Mouse (Mus musculus): Measurements from ENCODE around the gene Camta1. TPM values are rescaled to one million over a fixed set of nuclear protein-coding genes. Genes with fewer than 3 reads are reported as not detected.

Camta1 gene
- total RNA-seq, 2 experiments from 2014 or later: 152 to 172 TPM

- no peak for DNase-seq
Observed at GRCm38 (mm10) chr4:151194030-151194714, 667.5 kb downstream of the Camta1 start.

GRCm38 (mm10) chr4:151186447-151186846 is 675.2 kb downstream of the Camta1 start:
- DNase-seq: peak; percentile 85

- DNase-seq: peak; percentile 56
Observed at GRCm38 (mm10) chr4:151185750-151186149, 675.9 kb downstream of the Camta1 start.

- peak; percentile 51 for DNase-seq
Observed at GRCm38 (mm10) chr4:151180394-151180902, 681.2 kb downstream of the Camta1 start.

GRCm38 (mm10) chr4:151179639-151180038 is 682.0 kb downstream of the Camta1 start:
- DNase-seq: no peak

GRCm38 (mm10) chr4:151178970-151179378 is 682.7 kb downstream of the Camta1 start:
- DNase-seq: peak; percentile 48

GRCm38 (mm10) chr4:151172526-151172925 is 689.1 kb downstream of the Camta1 start:
- no peak for DNase-seq

- DNase-seq: no peak
Observed at GRCm38 (mm10) chr4:151171117-151171516, 690.6 kb downstream of the Camta1 start.

GRCm38 (mm10) chr4:151170658-151171057 is 691.0 kb downstream of the Camta1 start:
- no peak for DNase-seq

GRCm38 (mm10) chr4:151166969-151167368 is 694.7 kb downstream of the Camta1 start:
- no peak for DNase-seq

- DNase-seq: peak; percentile 95
Observed at GRCm38 (mm10) chr4:151165539-151165938, 696.1 kb downstream of the Camta1 start.

- DNase-seq: no peak
Observed at GRCm38 (mm10) chr4:151164309-151164708, 697.4 kb downstream of the Camta1 start.

GRCm38 (mm10) chr4:151161869-151162268 is 699.8 kb downstream of the Camta1 start:
- no peak for DNase-seq

- no peak for DNase-seq
Observed at GRCm38 (mm10) chr4:151160932-151161331, 700.7 kb downstream of the Camta1 start.

GRCm38 (mm10) chr4:151160476-151160875 is 701.2 kb downstream of the Camta1 start:
- DNase-seq: no peak

- DNase-seq: no peak
Observed at GRCm38 (mm10) chr4:151158250-151158649, 703.4 kb downstream of the Camta1 start.

GRCm38 (mm10) chr4:151156904-151157303 is 704.8 kb downstream of the Camta1 start:
- peak; percentile 92 for DNase-seq

GRCm38 (mm10) chr4:151155587-151155986 is 706.1 kb downstream of the Camta1 start:
- no peak for DNase-seq

GRCm38 (mm10) chr4:151154306-151154705 is 707.4 kb downstream of the Camta1 start:
- no peak for DNase-seq

- DNase-seq: no peak
Observed at GRCm38 (mm10) chr4:151152010-151152409, 709.7 kb downstream of the Camta1 start.

- no peak for DNase-seq
Observed at GRCm38 (mm10) chr4:151150842-151151241, 710.8 kb downstream of the Camta1 start.

GRCm38 (mm10) chr4:151150115-151150514 is 711.6 kb downstream of the Camta1 start:
- DNase-seq: no peak

GRCm38 (mm10) chr4:151147541-151147940 is 714.1 kb downstream of the Camta1 start:
- DNase-seq: no peak

GRCm38 (mm10) chr4:151144121-151144520 is 717.6 kb downstream of the Camta1 start:
- DNase-seq: no peak
